Mouse (Mus musculus) Patski (cell line): ENCODE measurements at regions not wholly inside any gene's neighbourhood (a gene's known extent, or its start where the extent isn't known, plus 50 kb on each side); places are given as distances from the start of the nearest gene placed in this dataset.

Experiments
- ATAC-seq: fragments of 100-300 bp; one replicate; pipeline ENCODE4 v1.8.0; 2021
- CTCF ChIA-PET: fragments of 350-600 bp; sonication (Branson Sonifier 250); formaldehyde crosslinking; loops from one replicate; lab custom pipeline; 2022; ENCODE audit warnings: inconsistent platforms; lab: Charles Lee
- POLR2A ChIA-PET: fragments of 350-600 bp; sonication (Branson Sonifier 250); formaldehyde crosslinking; loops from one replicate; lab custom pipeline; 2022; ENCODE audit warnings: antibody characterized with exemption, inconsistent platforms; lab: Charles Lee
- DNase-seq: peaks from one replicate; pipeline ENCODE4 v3.0.0-alpha.2; 2011; ENCODE audit warnings: low read depth, low spot score
- H3K27me3 ChIP-seq: fragments of 371-371 bp; one replicate; pipeline ENCODE4 v1.5.1; 2021
- CTCF ChIP-seq: fragments of 100-300 bp; IDR thresholded peaks from one replicate; pipeline ENCODE4 v1.5.1; 2021
- in situ Hi-C: fragments of 300-500 bp; cut with MboI; formaldehyde crosslinking; loops from 3 replicates; pipeline ENCODE4 v1.11.1; 2018; ENCODE audit warnings: low pct_unique_long_range_greater_than_20kb, mixed read lengths

DNA sequence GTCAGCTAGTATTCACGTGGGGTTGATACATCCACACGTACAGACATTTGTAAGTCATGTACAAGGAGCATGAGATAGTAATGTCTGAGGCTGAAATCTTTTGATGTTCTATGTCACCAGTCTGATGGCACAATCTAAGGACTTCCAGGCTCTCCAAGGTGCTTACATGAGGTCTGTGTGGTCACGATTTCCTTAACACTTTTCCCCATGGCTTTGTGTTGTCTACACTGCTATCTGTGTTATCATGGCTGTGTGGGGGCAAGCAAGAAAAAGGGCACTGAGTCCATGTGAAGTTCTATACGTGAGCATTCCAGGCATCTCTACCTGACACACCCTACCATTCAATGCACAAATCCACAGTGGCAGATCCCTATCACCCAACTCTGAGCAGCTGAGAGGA is 123.2 kb downstream of the Ankrd50 start:
- no peak for TF ChIP-seq CTCF
- ATAC-seq = no peak

DNA sequence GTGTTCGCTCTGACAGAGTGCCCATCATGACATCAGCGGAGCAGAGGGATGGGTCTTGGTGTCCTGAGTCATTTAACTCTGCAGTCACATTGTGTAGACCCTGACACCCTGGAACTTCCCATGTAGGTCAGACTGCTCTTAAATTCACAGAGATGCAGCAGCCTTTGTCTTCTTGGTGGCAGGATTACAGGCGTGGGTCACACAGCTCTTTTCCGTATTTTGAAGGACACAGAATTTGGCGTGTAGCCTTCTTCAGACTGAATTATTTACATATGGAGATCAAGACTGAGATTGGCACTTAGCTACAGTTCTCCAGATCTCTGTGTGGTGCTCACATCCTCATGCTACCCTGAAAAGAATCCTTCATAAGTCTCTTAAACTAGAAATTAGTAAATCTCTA is 123.7 kb downstream of the Ankrd50 start:
- no peak for TF ChIP-seq CTCF
- ChIA-PET POLR2A (no interaction called here), CTCF (interaction anchor here (0.9 to 1.2 kb wide), 2 partner anchors 61 to 100 kb away, joined by 3 read pairs; no protein-coding TSS in a partner anchor)
- H3K27me3 ChIP-seq = no peaks in the 10 kb centered on the region
- in situ Hi-C loops = no loop called here
- ATAC-seq = no peak
- no peak for DNase-seq

More for the DNA sequence above, 123.2 kb downstream of the Ankrd50 start:
- CTCF ChIA-PET = interaction anchor here (1.0 to 1.5 kb wide), 3 partner anchors 8 to 61 kb away, joined by 3 read pairs; no protein-coding TSS in a partner anchor
- POLR2A ChIA-PET = no interaction called here
- DNase-seq = no peak
- H3K27me3 ChIP-seq = no peaks in the 10 kb centered on the region
- in situ Hi-C loops = no loop called here

- ChIA-PET CTCF (interaction anchor here (0.9 to 1.2 kb wide), 4 partner anchors 12 to 101 kb away, joined by 3 read pairs; no protein-coding TSS in a partner anchor), POLR2A (no interaction called here)
- in situ Hi-C loops = no loop called here
- no peak for TF ChIP-seq CTCF
- DNase-seq (no peak), ATAC-seq (no peak)
- H3K27me3 ChIP-seq = no peaks in the 10 kb centered on the region
Observed at GRCm38 (mm10) chr3:38360421-38360921, 124.2 kb downstream of the Ankrd50 start.

DNA sequence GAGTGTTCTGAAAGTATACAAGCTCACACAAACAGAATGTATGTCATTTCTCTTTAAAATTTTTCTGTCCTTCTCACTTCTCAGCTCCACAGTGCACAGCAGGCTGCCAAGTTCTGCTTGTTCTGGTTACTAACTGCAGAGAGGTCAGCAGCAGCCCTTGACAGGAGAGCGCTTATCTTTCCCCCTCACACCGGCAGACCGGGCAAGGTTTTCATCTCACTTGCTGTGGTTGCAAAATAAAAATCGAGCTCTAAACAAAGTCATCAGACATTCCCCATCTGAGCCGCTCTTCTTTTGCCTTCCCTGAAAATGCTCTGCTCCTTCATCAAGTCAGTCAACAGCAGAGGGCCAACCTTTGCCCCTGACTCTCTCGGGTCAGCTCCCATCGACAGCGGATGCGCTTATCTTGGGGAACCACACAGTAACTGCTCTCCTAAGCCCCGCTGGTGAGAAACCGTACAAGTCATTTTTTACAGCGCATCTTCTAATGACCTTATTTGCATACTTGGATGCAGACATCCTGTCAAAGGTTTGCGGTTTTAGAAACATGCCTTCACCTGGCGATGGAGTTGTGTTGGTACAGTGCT is 126.6 kb downstream of the Ankrd50 start:
- no peak for TF ChIP-seq CTCF
- in situ Hi-C loops = no loop called here
- POLR2A ChIA-PET = no interaction called here
- CTCF ChIA-PET = interaction anchor here (0.8 to 1.3 kb wide), 2 partner anchors 13 to 103 kb away, joined by 3 to 4 read pairs; no protein-coding TSS in a partner anchor
- H3K27me3 ChIP-seq = no peaks in the 10 kb centered on the region
- DNase-seq (no peak), ATAC-seq (no peak)

DNA sequence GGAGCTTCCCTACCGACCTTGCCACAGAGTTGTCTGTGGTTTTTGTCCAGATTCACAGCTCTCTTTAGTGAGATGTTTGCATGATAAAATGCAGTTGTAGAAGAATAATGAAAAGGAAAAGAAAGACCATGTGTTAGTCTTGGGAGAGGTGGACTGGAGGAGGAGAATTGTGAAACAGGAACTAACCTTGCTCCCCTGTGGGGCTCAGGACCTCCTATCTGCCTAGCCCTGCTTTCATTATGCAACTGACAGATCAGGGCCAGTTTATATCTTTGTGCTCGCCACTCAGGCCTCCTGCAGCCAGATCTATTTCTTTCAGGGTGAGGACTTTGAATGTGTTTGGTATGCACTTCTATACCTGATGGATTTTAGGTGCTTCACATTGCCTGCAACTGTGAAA is 140.4 kb downstream of the Ankrd50 start:
- ChIA-PET POLR2A (interaction anchor here (1.4 kb wide), 1 partner anchor 29 kb away, joined by 4 read pairs; no protein-coding TSS in a partner anchor), CTCF (interaction anchor here (0.8 to 1.0 kb wide), 2 partner anchors 9 to 15 kb away, joined by 3 read pairs; no protein-coding TSS in a partner anchor)
- TF ChIP-seq CTCF = no peak
- no peaks in the 10 kb centered on the region for H3K27me3 ChIP-seq
- in situ Hi-C loops = no loop called here
- DNase-seq (no peak), ATAC-seq (no peak)

DNA sequence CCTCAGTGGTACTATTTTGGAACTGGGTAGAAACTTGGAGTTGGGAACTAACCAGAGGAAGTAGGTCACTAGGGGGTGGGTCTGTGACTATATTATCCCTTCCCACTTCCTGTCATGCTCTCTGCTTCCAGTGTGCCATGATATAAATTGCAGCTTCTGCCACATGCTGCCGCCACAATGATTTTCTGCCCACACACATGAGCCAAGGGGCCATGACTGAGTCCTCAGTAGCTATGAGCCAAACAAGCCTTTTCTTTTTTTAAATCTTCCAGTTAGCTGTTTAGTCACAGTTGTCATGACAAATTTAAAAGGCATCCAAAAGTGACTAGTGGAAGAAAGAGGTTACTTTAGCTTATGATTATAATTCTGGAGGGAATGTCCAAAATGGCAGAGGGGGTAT is 143.0 kb downstream of the Ankrd50 start:
- no peak for TF ChIP-seq CTCF
- DNase-seq (no peak), ATAC-seq (no peak)
- ChIA-PET POLR2A (no interaction called here), CTCF (interaction anchor here (1.0 to 1.5 kb wide), 3 partner anchors 12 to 41 kb away, joined by 3 to 4 read pairs (median 3); no protein-coding TSS in a partner anchor)
- in situ Hi-C loops = no loop called here
- H3K27me3 ChIP-seq = no peaks in the 10 kb centered on the region

- CTCF ChIA-PET = interaction anchor here (1.0 to 1.5 kb wide), 3 partner anchors 8 to 20 kb away, joined by 3 to 5 read pairs (median 4); no protein-coding TSS in a partner anchor
- no peak for DNase-seq
- no peak for TF ChIP-seq CTCF
- no peak for ATAC-seq
- in situ Hi-C loops = no loop called here
- POLR2A ChIA-PET = no interaction called here
- no peaks in the 10 kb centered on the region for H3K27me3 ChIP-seq
Observed at GRCm38 (mm10) chr3:38333321-38333910, 151.2 kb downstream of the Ankrd50 start.

GRCm38 (mm10) chr3:38331169-38331568 is 153.5 kb downstream of the Ankrd50 start:
- CTCF ChIA-PET = interaction anchor here (1.7 kb wide), 1 partner anchor 14 kb away, joined by 3 read pairs; no protein-coding TSS in a partner anchor
- TF ChIP-seq CTCF = no peak
- ATAC-seq (no peak), DNase-seq (no peak)
- H3K27me3 ChIP-seq = no peaks in the 10 kb centered on the region
- POLR2A ChIA-PET = no interaction called here
- in situ Hi-C loops = no loop called here

- ATAC-seq = peak; percentile 38
- no peak for DNase-seq
- in situ Hi-C loops = no loop called here
- no peaks in the 10 kb centered on the region for H3K27me3 ChIP-seq
- no peak for TF ChIP-seq CTCF
- POLR2A ChIA-PET = interaction anchor here (1.1 kb wide), 1 partner anchor 39 kb away, joined by 3 read pairs; no protein-coding TSS in a partner anchor
- CTCF ChIA-PET = interaction anchor here (1.4 kb wide), 1 partner anchor 40 kb away, joined by 3 read pairs; no protein-coding TSS in a partner anchor
Observed at GRCm38 (mm10) chr3:38327286-38327685, 157.4 kb downstream of the Ankrd50 start.

- H3K27me3 ChIP-seq = no peaks in the 10 kb centered on the region
- no peak for ATAC-seq
- ChIA-PET CTCF (interaction anchor here (1.4 kb wide), 1 partner anchor 38 kb away, joined by 3 read pairs; no protein-coding TSS in a partner anchor), POLR2A (no interaction called here)
- in situ Hi-C loops = no loop called here
- no peak for DNase-seq
- TF ChIP-seq CTCF = no peak
Observed at GRCm38 (mm10) chr3:38326211-38326610, 158.4 kb downstream of the Ankrd50 start.

- ATAC-seq = no peak
Observed at GRCm38 (mm10) chr3:38324663-38325062, 160.0 kb downstream of the Ankrd50 start.

More at GRCm38 (mm10) chr3:38324663-38325062, 160.0 kb downstream of the Ankrd50 start:
- H3K27me3 ChIP-seq = no peaks in the 10 kb centered on the region
- no peak for TF ChIP-seq CTCF
- ChIA-PET POLR2A (interaction anchor here (0.9 kb wide), 1 partner anchor 11 kb away, joined by 4 read pairs; no protein-coding TSS in a partner anchor), CTCF (interaction anchor here (0.8 to 1.9 kb wide), 9 partner anchors 9 to 339 kb away, joined by 3 to 6 read pairs (median 4); no protein-coding TSS in a partner anchor)
- in situ Hi-C loops = no loop called here
- no peak for DNase-seq
